ENCODE assay signal across 13 mouse cellular contexts in genomic region chr1:39387497-39387896, GRCm38 (mm10). TPM values are rescaled to one million over a fixed set of nuclear protein-coding genes. Genes with fewer than 3 reads are reported as not detected.
DNase-seq lines count a peak whose midpoint lies in the region; ATAC-seq lines count a peak whose summit lies in the region.
"Had no signal": no experiment of that assay in that cellular context is flagged by ENCODE, and none has a peak within 500 bp of the region (broad histone marks: within the 10 kb centered on the region; RNA-seq: fewer than 3 reads in every experiment).

No protein-coding gene starts in this region.

- no peak overlapping the region for H3K27ac ChIP-seq in hindbrain, embryonic 16.5 days (ENCODE audit: low read depth, low read length)
- no peak overlapping the region for H3K27ac ChIP-seq in hindbrain, embryonic 14.5 days
- H3K27ac ChIP-seq in kidney, embryonic 14.5 days (ENCODE audit: low read depth, low read length), result no peak overlapping the region
- H3K27ac ChIP-seq: lung, embryonic 15.5 days; midbrain, embryonic 12.5 days had no signal

- no peak overlapping the region for H3K4me3 ChIP-seq in hindbrain, embryonic 16.5 days (ENCODE audit: low read length)
- H3K4me3 ChIP-seq in hindbrain, embryonic 14.5 days (replicated peaks; ENCODE audit: low read length), result no peak overlapping the region
- H3K4me3 ChIP-seq in kidney, embryonic 14.5 days (ENCODE audit: low read length), result no peak overlapping the region
- H3K4me3 ChIP-seq: lung, embryonic 15.5 days; midbrain, embryonic 12.5 days had no signal

- no peaks in the 10 kb centered on the region for H3K9me3 ChIP-seq in hindbrain, embryonic 16.5 days (ENCODE audit: control insufficient read depth, low read length)
- no peaks in the 10 kb centered on the region for H3K9me3 ChIP-seq in hindbrain, embryonic 14.5 days (ENCODE audit: control insufficient read depth, low read length)
- H3K9me3 ChIP-seq in kidney, embryonic 14.5 days (ENCODE audit: control insufficient read depth, low read length), result no peaks in the 10 kb centered on the region
- H3K9me3 ChIP-seq: lung, embryonic 15.5 days; midbrain, embryonic 12.5 days had no signal

- DNase-seq in cerebellum, postnatal 10 days, result peak; percentile 61 to 70
- DNase-seq in cerebellum, adult 11-12 months, result no peak
- no peak for DNase-seq in hindbrain, embryonic 14.5 days (ENCODE audit: low spot score)
- peak; percentile 26 for DNase-seq in urinary bladder, postnatal 14 days (ENCODE audit: low spot score)
- no peak for DNase-seq in urinary bladder, postnatal 25 days (ENCODE audit: low spot score)
- DNase-seq in thymus, postnatal 36 days, result no peak
- DNase-seq: kidney, adult 9 months; right cerebral cortex, adult 18-20 months; thymus, postnatal 4 days had no signal

- no peak overlapping the region for H3K4me2 ChIP-seq in hindbrain, embryonic 16.5 days (ENCODE audit: low read length)
- H3K4me2 ChIP-seq in hindbrain, embryonic 14.5 days (replicated peaks), result no peak overlapping the region
- no peak overlapping the region for H3K4me2 ChIP-seq in kidney, embryonic 14.5 days (replicated peaks; ENCODE audit: low read depth, low read length)
- H3K4me2 ChIP-seq: lung, embryonic 15.5 days; midbrain, embryonic 12.5 days had no signal

- no peaks in the 10 kb centered on the region for H3K27me3 ChIP-seq in hindbrain, embryonic 16.5 days (replicated peaks; ENCODE audit: control insufficient read depth, insufficient read depth, low read length)
- no peaks in the 10 kb centered on the region for H3K27me3 ChIP-seq in hindbrain, embryonic 14.5 days (ENCODE audit: control insufficient read depth, insufficient read depth, low read length)
- no peaks in the 10 kb centered on the region for H3K27me3 ChIP-seq in kidney, embryonic 14.5 days (ENCODE audit: control insufficient read depth, insufficient read depth, low read length)
- H3K27me3 ChIP-seq: lung, embryonic 15.5 days; midbrain, embryonic 12.5 days had no signal

- H3K4me1 ChIP-seq in hindbrain, embryonic 16.5 days (ENCODE audit: control insufficient read depth, insufficient read depth, low read depth, low read length), result no peaks in the 10 kb centered on the region
- H3K4me1 ChIP-seq in hindbrain, embryonic 14.5 days (replicated peaks; ENCODE audit: control insufficient read depth, insufficient read depth, low read length), result no peaks in the 10 kb centered on the region
- H3K4me1 ChIP-seq in kidney, embryonic 14.5 days (ENCODE audit: control insufficient read depth, insufficient read depth, low read length), result no peaks in the 10 kb centered on the region
- H3K4me1 ChIP-seq: lung, embryonic 15.5 days; midbrain, embryonic 12.5 days had no signal

- peak; percentile 53 for ATAC-seq in hindbrain, embryonic 16.5 days
- ATAC-seq in hindbrain, embryonic 14.5 days (ENCODE audit: low FRiP score), result no peak
- ATAC-seq in kidney, embryonic 14.5 days (ENCODE audit: low FRiP score, low TSS enrichment), result no peak

- no peak overlapping the region for H3K9ac ChIP-seq in hindbrain, embryonic 16.5 days (ENCODE audit: low read depth, low read length)
- no peak overlapping the region for H3K9ac ChIP-seq in hindbrain, embryonic 14.5 days
- no peak overlapping the region for H3K9ac ChIP-seq in kidney, embryonic 14.5 days (ENCODE audit: low read depth, low read length)
- H3K9ac ChIP-seq: lung, embryonic 15.5 days; midbrain, embryonic 12.5 days had no signal

- no peaks in the 10 kb centered on the region for H3K36me3 ChIP-seq in hindbrain, embryonic 16.5 days (ENCODE audit: control insufficient read depth, insufficient read depth, low read length)
- H3K36me3 ChIP-seq in hindbrain, embryonic 14.5 days (replicated peaks; ENCODE audit: control insufficient read depth, insufficient read depth), result no peaks in the 10 kb centered on the region
- no peaks in the 10 kb centered on the region; the same call in 1 of the 2 replicates for H3K36me3 ChIP-seq in kidney, embryonic 14.5 days (ENCODE audit: control insufficient read depth, insufficient read depth, low read length)
- H3K36me3 ChIP-seq: midbrain, embryonic 12.5 days had no signal

- WGBS in hindbrain, embryonic 16.5 days, result 71% methylated on average over 4 of the region's 4 CpGs
- WGBS in hindbrain, embryonic 14.5 days, result 79% methylated on average over 4 of the region's 4 CpGs
- 74% methylated on average over 4 of the region's 4 CpGs for WGBS in kidney, embryonic 14.5 days

RNA-seq across cellular contexts. Expression of gene Rpl31, which starts 19.9 kb away (rescaled TPM):
- 257 and 276 TPM in 2 replicates for polyA plus RNA-seq in hindbrain, embryonic 16.5 days (2015; fragmentation: Nextera tagmentation; extraction: Ambion mirVana)
- polyA plus RNA-seq in hindbrain, embryonic 14.5 days (2014; fragmentation: Nextera tagmentation; extraction: Ambion mirVana), result 356 and 445 TPM in 2 replicates
- polyA plus RNA-seq in kidney, embryonic 14.5 days (2014; fragmentation: Nextera tagmentation; extraction: Ambion mirVana), result 756 and 1,061 TPM in 2 replicates

Comparison
In these comparisons a context has a peak if more than half of its experiments do, and no peak if none do; other contexts are left out.
1. DNase-seq: peak in cerebellum, postnatal 10 days (2 of 2) and urinary bladder, postnatal 14 days (single experiment); none in cerebellum, adult 11-12 months (single experiment), hindbrain, embryonic 14.5 days (single experiment), urinary bladder, postnatal 25 days (single experiment) and thymus, postnatal 36 days (0 of 2).